Mouse (Mus musculus) central nervous system, embryonic 14 days (tissue): ENCODE measurements around the gene Arhgap27. TPM values are rescaled to one million over a fixed set of nuclear protein-coding genes. Genes with fewer than 3 reads are reported as not detected.

ENCODE experiments used
- polyA plus RNA-seq: library from polyadenylated mRNA; depleted of rRNA; stranded (reverse); fragments of >200 nt; gene quantifications from 2 replicates; pipeline ENCODE4 v1.2.3, GENCODE M21; 2012; rRNA removed

Arhgap27 gene
- polyA plus RNA-seq: 6.7 and 7.9 TPM in 2 replicates

GRCm38 (mm10) chr11:103363214-103364148, at the start of gene Arhgap27:
Arhgap27 (minus strand) TSS chr11:103363692.

GRCm38 (mm10) chr11:103411981-103412949, 48.8 kb upstream of the Arhgap27 start, which contains the start of gene Plekhm1:
Plekhm1 (minus strand) TSS chr11:103412687.

Other genes with a start within 250 kb of the Arhgap27 start
- gene Hexim1, start 247.5 kb downstream of the Arhgap27 start, polyA plus RNA-seq: 17.3 and 19.5 TPM in 2 replicates
- 11.7 and 14.4 TPM in 2 replicates for gene Hexim2, start 231.3 kb downstream of the Arhgap27 start, polyA plus RNA-seq
- gene Fmnl1, start 192.6 kb downstream of the Arhgap27 start, polyA plus RNA-seq: 14.6 and 18.3 TPM in 2 replicates
- gene 1700023F06Rik, start 155.1 kb downstream of the Arhgap27 start, polyA plus RNA-seq: 1.2 and 1.7 TPM in 2 replicates
- gene Spata32, start 145.3 kb downstream of the Arhgap27 start, polyA plus RNA-seq: 0.45 and 0.64 TPM in 2 replicates
- gene Map3k14, start 96.2 kb downstream of the Arhgap27 start, polyA plus RNA-seq: 6.1 and 7.1 TPM in 2 replicates
- 13.9 and 14.4 TPM in 2 replicates for gene Plekhm1, start 49.0 kb upstream of the Arhgap27 start, polyA plus RNA-seq
- gene Lrrc37a, start 140.9 kb upstream of the Arhgap27 start, polyA plus RNA-seq: not detected in 2 replicates